Mouse (Mus musculus) forebrain, embryonic 14.5 days (tissue): Measurements from ENCODE around the gene Gm10320. TPM values are rescaled to one million over a fixed set of nuclear protein-coding genes. Genes with fewer than 3 reads are reported as not detected.

Experiments
- ATAC-seq: fragments of 200-750 bp; cut with Nextera tagmentation; 2 replicates; pipeline ENCODE4 v1.8.0; 2017; ENCODE audit warnings: mild to moderate bottlenecking, moderate library complexity
- DNase-seq: peaks from one replicate; pipeline ENCODE4 v3.0.0-alpha.2; 2015; ENCODE audit warnings: low spot score
- H3K27ac ChIP-seq: fragments of 300-500 bp; sonication (generic); 2 replicates; pipeline ENCODE4 v1.5.1; 2014; ENCODE audit warnings: low read depth, mild to moderate bottlenecking, control low read depth, low read length, moderate library complexity
- H3K27me3 ChIP-seq: fragments of 300-500 bp; sonication (generic); replicated peaks from 2 replicates; pipeline ENCODE4 v1.6.1; 2014; ENCODE audit warnings: low read length, control low read depth, mixed read lengths; ENCODE audit not compliant: control insufficient read depth, insufficient read depth
- H3K36me3 ChIP-seq: fragments of 300-500 bp; sonication (generic); 2 replicates; pipeline ENCODE4 v1.6.1; 2014; ENCODE audit warnings: low read length, control low read depth; ENCODE audit not compliant: control insufficient read depth, insufficient read depth
- H3K4me1 ChIP-seq: fragments of 300-500 bp; sonication (generic); 2 replicates; pipeline ENCODE4 v1.6.1; 2014; ENCODE audit warnings: antibody characterized with exemption, low read length, control low read depth; ENCODE audit not compliant: control insufficient read depth, insufficient read depth
- H3K4me2 ChIP-seq: fragments of 300-500 bp; sonication (generic); 2 replicates; pipeline ENCODE4 v1.6.1; 2014; ENCODE audit warnings: mild to moderate bottlenecking, control low read depth, low read length
- H3K4me3 ChIP-seq: fragments of 300-500 bp; sonication (generic); 2 replicates; pipeline ENCODE4 v1.5.1; 2014; ENCODE audit warnings: low read depth, low read length, control low read depth
- H3K9ac ChIP-seq: fragments of 300-500 bp; sonication (generic); 2 replicates; pipeline ENCODE4 v1.6.1; 2014; ENCODE audit warnings: mild to moderate bottlenecking, low read length, control low read depth, moderate library complexity
- H3K9me3 ChIP-seq: fragments of 300-500 bp; sonication (generic); replicated peaks from 2 replicates; pipeline ENCODE4 v1.6.1; 2016; ENCODE audit warnings: low read length, control low read depth, mixed read lengths; ENCODE audit not compliant: control insufficient read depth
- WGBS: fragments of 180-500 bp; shearing (Covaris S2); extraction: QIAGEN DNeasy Blood & Tissue Kit; methylation state at CpG from one replicate; pipeline ENCODE4 v1.1.7; 2014; 5-methylcytosine and 5-hydroxymethylcytosine counted together
- polyA plus RNA-seq: library from polyadenylated mRNA; unstranded; fragments of >200 nt; fragmentation: Nextera tagmentation; extraction: Ambion mirVana; gene quantifications from 2 replicates; pipeline ENCODE4 v1.2.1, GENCODE M21; 2014

Gm10320 gene
- polyA plus RNA-seq, 1 experiment from 2014 or later = 0.85 TPM

DNA sequence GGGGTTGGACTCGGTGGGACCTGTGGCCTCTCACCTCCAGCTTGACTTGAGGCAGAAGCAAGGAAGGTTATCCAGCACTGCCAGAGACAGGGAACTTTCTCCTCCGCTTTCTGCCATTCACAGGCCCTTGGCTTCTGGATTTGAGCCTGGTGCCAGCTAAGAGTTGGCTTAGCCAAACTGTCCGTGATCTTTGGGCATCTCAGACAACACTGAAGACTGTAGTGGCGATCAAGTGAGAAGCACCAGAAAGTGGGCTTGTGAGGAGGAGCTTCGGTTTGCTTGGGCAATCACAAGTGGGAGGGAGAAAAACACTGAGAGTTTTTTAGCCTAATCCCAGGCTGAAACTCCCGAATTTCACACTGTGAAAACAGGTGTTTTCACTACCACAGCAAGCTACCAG, 14.2 kb upstream of the Gm10320 start:
- Histone ChIP-seq H3K4me1 (no peaks in the 10 kb centered on the region), H3K9ac (no peak overlapping the region), H3K27me3 (peaks cover 66% of the 10 kb centered on the region), H3K9me3 (no peaks in the 10 kb centered on the region), H3K4me3 (no peak overlapping the region), H3K27ac (no peak overlapping the region), H3K4me2 (no peak overlapping the region), H3K36me3 (no peaks in the 10 kb centered on the region)
- WGBS = 6% methylated on average over 6 of the region's 6 CpGs
- no peak for DNase-seq
- no peak for ATAC-seq

DNA sequence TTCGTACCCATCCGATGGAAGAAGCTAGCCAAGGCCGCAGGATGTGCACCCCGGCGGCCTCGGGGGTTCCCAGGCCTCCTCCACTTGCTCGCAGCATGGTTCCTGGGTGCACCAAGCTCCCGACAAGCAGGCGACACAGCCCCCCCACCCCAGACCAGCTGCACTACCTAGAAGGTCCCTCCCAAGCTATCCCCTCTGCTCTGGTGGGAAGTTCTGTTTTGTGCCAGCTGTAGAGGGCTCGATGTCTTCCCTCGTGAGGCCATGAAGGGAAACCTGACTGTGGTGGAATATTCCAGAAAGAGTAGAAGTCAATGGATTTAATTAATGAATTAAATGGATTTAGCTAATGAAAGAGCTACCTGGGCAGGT, 13.7 kb upstream of the Gm10320 start:
- Histone ChIP-seq H3K9ac (no peak overlapping the region), H3K9me3 (no peaks in the 10 kb centered on the region), H3K4me3 (no peak overlapping the region), H3K27ac (no peak overlapping the region), H3K27me3 (peaks cover 71% of the 10 kb centered on the region), H3K36me3 (no peaks in the 10 kb centered on the region), H3K4me1 (no peaks in the 10 kb centered on the region), H3K4me2 (no peak overlapping the region)
- WGBS = 6% methylated on average over 11 of the region's 11 CpGs
- DNase-seq (no peak), ATAC-seq (no peak)

DNA sequence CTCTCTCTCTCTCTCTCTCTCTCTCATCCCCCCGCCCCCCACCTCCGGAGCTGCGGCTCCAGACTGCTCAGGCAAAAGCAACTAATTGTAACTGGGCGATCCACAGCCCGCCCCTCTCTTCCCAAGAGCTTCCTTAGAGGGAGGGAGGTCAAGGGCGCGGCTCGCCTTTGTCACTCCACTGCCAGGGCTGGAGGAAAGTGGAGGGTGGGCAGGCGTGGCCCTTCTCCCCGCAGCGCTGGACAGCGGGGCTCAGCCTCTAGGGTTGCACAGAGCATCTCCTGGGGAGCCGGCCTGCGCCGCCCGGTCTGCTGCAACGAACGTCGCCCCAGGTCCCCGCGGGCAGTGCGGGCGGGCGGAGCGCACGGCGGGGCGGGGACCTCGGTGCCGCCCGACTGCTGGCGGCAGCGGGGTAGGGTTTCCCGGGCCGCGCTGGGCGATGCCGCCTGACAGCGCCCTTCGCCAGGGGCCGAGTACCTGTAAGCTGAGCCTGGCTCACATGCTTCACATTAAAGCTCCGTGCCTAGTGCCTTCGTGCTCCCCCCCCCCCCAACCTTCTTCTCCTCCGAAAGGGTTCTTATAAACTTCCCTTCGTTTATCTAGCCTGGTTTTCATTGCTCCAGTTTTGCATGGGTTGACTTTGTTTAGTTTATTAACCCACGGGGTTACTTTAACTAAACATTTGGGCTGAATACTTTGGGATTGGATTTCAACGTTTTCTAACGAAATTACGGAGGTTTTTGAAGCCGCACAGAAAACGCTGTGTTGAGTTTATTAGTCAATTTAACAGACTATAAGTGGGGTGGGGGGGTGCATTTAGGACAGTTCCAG, 13.1 kb upstream of the Gm10320 start:
- WGBS = under 1% methylated on average over 48 of the region's 51 CpGs
- H3K4me2 ChIP-seq = peak overlapping the region; percentile 46
- no peaks in the 10 kb centered on the region for H3K4me1 ChIP-seq
- H3K9ac ChIP-seq = no peak overlapping the region
- H3K4me3 ChIP-seq = peak overlapping the region; percentile 23; the same call in 1 of the 2 replicates
- peaks cover 72% of the 10 kb centered on the region for H3K27me3 ChIP-seq
- no peaks in the 10 kb centered on the region for H3K36me3 ChIP-seq
- ATAC-seq (peak; percentile 57), DNase-seq (no peak)
- no peak overlapping the region; the same call in 1 of the 2 replicates for H3K27ac ChIP-seq
- H3K9me3 ChIP-seq = no peaks in the 10 kb centered on the region

DNA sequence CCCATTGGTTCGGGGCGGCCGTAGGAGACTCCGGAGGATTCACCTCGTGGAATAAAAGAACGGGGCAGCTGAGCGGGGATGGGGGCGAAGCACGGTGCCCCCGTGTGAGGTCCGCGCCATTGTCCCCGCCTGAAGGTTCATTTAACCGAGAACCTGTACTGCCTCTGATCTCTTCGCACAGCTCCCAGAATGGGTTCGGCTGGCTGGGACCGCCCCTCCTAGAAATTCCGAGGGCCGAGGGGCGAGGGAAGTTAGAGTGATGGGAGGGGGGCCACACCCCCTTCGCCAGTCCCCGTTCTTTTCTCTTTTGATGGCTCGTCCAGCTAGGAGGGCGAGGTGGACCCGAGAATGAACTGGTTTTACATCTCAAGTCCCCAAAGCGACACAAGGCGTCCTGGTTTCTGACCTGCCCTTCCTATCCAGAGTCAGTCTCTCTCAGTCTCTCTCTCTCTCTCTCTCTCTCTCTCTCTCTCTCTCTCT, 12.4 kb upstream of the Gm10320 start:
- Histone ChIP-seq H3K27me3 (peaks cover 73% of the 10 kb centered on the region), H3K9me3 (no peaks in the 10 kb centered on the region), H3K27ac (no peak overlapping the region), H3K4me1 (no peaks in the 10 kb centered on the region), H3K4me3 (0 out of 2 replicates have a peak overlapping the region, but pooled peaks have one; percentile 6), H3K4me2 (peak overlapping the region; percentile 46), H3K9ac (no peak overlapping the region), H3K36me3 (no peaks in the 10 kb centered on the region)
- no peak for ATAC-seq
- under 1% methylated on average over 27 of the region's 27 CpGs for WGBS
- DNase-seq = peak; percentile 29

DNA sequence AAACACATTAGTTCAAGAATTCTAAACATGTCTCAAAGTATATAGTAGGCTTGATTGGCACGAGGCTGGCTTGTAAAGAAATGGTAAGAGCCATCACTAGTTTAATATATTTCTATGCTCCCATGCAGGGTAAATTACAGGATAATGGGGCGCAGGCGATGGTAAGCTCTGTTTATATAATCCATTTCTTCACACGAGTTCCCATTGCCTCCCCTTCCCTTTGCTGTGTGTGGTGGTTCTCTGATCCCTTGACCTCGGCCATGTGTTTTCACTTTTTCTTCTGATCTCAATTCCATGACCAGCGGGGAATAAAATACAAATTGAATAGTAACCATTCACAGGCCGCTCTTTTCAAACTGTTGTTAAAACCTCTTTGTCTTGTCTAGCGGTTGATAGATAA, 11.8 kb upstream of the Gm10320 start:
- no peaks in the 10 kb centered on the region for H3K9me3 ChIP-seq
- H3K4me2 ChIP-seq = no peak overlapping the region
- no peaks in the 10 kb centered on the region for H3K36me3 ChIP-seq
- no peak overlapping the region for H3K4me3 ChIP-seq
- H3K27ac ChIP-seq = no peak overlapping the region
- ATAC-seq (no peak), DNase-seq (peak; percentile 36)
- 0% methylated on average over 8 of the region's 8 CpGs for WGBS
- H3K9ac ChIP-seq = no peak overlapping the region
- H3K27me3 ChIP-seq = peaks cover 77% of the 10 kb centered on the region
- no peaks in the 10 kb centered on the region for H3K4me1 ChIP-seq

DNA sequence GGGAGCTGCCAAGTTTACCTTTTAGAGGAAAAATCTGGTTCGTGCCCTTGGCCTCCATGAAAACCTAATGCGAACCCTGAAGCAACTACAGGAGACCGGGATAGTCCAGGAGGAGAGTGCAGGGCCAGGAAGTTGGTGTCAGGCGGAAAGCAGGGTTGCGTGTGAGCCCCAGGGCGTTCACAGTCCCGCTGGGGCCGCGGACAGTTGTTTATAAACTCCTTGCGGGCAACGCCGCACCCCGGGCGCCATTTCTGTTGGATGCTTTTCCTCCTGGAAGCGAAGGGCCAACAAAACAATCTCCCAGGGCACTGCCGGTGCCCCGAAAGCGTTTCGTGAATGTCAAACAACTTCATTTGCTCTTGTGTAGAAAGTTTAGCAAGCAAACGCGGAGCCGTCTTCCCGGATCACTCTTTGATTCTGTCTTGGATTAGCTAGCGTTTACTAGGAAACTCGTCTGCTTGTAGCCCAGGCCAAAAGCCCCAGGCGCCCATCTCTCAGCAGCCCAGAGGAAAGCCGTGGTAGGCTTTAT, 11.1 kb upstream of the Gm10320 start:
- Histone ChIP-seq H3K27me3 (peaks cover 77% of the 10 kb centered on the region), H3K4me2 (no peak overlapping the region), H3K4me1 (no peaks in the 10 kb centered on the region), H3K9me3 (no peaks in the 10 kb centered on the region), H3K9ac (no peak overlapping the region), H3K4me3 (no peak overlapping the region), H3K36me3 (no peaks in the 10 kb centered on the region), H3K27ac (no peak overlapping the region)
- DNase-seq (peak; percentile 25), ATAC-seq (no peak)
- WGBS = 1% methylated on average over 27 of the region's 27 CpGs

DNA sequence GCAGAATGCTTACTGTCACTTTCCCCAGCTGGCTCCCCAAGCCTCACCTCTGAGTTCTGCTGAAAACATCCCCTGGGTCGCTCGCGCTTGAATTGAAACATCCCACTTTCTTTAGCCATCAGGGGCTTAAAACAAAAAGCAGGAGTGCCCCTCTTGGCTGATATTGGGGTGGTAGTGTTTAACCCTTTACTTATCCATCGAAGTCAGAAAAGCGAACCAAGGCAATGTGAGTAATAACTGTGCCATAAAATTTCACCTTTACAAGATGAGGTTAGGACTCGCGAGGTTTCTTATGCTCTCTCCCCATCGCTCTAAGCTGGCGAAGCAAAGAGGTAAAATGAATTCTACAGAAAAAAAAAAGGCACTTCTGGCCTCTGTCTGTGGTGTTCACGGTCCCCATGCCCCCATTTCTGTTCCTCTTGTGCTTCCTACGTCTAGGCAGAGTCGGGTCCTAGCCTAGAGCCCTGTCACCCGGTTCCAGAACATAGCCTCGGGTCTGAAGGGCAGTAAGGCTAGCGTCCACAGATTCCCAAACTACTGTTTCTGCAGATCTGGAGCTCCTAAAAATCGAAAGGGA, 10.5 kb upstream of the Gm10320 start:
- 2% methylated on average over 16 of the region's 16 CpGs for WGBS

DNA sequence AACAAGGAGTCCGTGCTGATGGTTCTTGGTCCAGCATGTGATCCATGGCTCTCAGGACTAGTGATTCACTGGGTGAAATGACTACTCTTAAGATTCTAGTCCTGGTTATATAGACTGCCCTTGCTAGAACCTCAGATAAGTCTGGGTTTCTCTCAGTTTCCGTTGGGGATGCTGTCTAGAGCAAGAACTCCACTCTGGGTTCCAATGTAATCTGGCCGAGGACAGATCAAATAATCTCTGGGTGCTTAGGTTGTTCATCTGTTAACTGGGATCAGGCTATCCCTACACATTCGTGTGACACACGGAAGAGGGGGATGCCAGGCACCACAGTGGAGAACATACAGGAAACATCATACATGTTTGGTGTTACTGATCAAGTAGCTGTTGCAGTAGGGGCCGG, 9.5 kb upstream of the Gm10320 start:
- H3K4me2 ChIP-seq = no peak overlapping the region
- DNase-seq = no peak
- no peaks in the 10 kb centered on the region for H3K36me3 ChIP-seq
- H3K27me3 ChIP-seq = peaks cover 67% of the 10 kb centered on the region
- H3K4me1 ChIP-seq = peaks cover 9% of the 10 kb centered on the region
- H3K9ac ChIP-seq = no peak overlapping the region
- WGBS = 5% methylated on average over 6 of the region's 6 CpGs
- no peaks in the 10 kb centered on the region for H3K9me3 ChIP-seq
- no peak overlapping the region for H3K4me3 ChIP-seq
- H3K27ac ChIP-seq = no peak overlapping the region
- ATAC-seq = no peak

More for the DNA sequence above, 10.5 kb upstream of the Gm10320 start:
- no peak overlapping the region for H3K4me2 ChIP-seq
- no peak overlapping the region for H3K27ac ChIP-seq
- H3K4me1 ChIP-seq = peaks cover 4% of the 10 kb centered on the region; the same call in 1 of the 2 replicates
- peaks cover 77% of the 10 kb centered on the region for H3K27me3 ChIP-seq
- no peak for DNase-seq
- no peak for ATAC-seq
- no peak overlapping the region for H3K4me3 ChIP-seq
- H3K36me3 ChIP-seq = no peaks in the 10 kb centered on the region
- no peak overlapping the region for H3K9ac ChIP-seq
- no peaks in the 10 kb centered on the region for H3K9me3 ChIP-seq
